2 mouse cellular contexts compared by ENCODE assay signal in genomic region chr19:35149476-35149875, GRCm38 (mm10).
DNase-seq lines count a peak whose midpoint lies in the region; TF ChIP-seq lines count a peak whose summit lies in the region.
"Not testable (repeated sequence)": the region's sequence is repeated elsewhere in the genome, so short reads cannot be mapped to it uniquely, and the experiment has no call there.

No protein-coding gene starts in this region.

- H3K4me3 ChIP-seq in MEL (ENCODE audit: control insufficient read depth in 1 of 2, insufficient read depth in 1 of 2, low read depth in 2 of 2, low read length in 2 of 2), result not testable (repeated sequence)

- peaks cover 0 to 46% of the 10 kb centered on the region in 2 experiments; a peak in 2 of 4 replicates for H3K36me3 ChIP-seq in MEL (ENCODE audit: control insufficient read depth in 1 of 2, insufficient read depth in 2 of 2, low read length in 2 of 2)

- peaks cover 8 to 28% of the 10 kb centered on the region in 2 experiments; a peak in 3 of 4 replicates for H3K4me1 ChIP-seq in MEL (ENCODE audit: control insufficient read depth in 1 of 2, insufficient read depth in 2 of 2, low read length in 2 of 2)

- TF ChIP-seq RAD21 in MEL (IDR thresholded peaks at IDR 0.05; ENCODE audit: low read depth, low read length), result not testable (repeated sequence)

- TF ChIP-seq POLR2A in MEL (IDR thresholded peaks at IDR 0.05; ENCODE audit: control insufficient read depth in 1 of 2, insufficient read depth in 1 of 2, low read depth in 1 of 2, low read length in 2 of 2, poor library complexity in 1 of 2), result not testable (repeated sequence)

- H3K9ac ChIP-seq in MEL (ENCODE audit: control insufficient read depth, low read depth, low read length, poor library complexity, severe bottlenecking), result not testable (repeated sequence)

- not testable (repeated sequence) for TF ChIP-seq CTCF in MEL (IDR thresholded peaks at IDR 0.05 in 2 of 3, conservative IDR thresholded peaks at IDR 0.05 in 1 of 3; ENCODE audit: control insufficient read depth in 1 of 3, insufficient read depth in 1 of 3, low read depth in 2 of 3, low read length in 3 of 3, poor library complexity in 1 of 3, severe bottlenecking in 1 of 3)

- not testable (repeated sequence) for H3K27me3 ChIP-seq in MEL (ENCODE audit: control insufficient read depth in 1 of 2, insufficient read depth in 2 of 2, low read length in 2 of 2)

- H3K79me2 ChIP-seq in MEL (ENCODE audit: control insufficient read depth, insufficient read depth, low read length, poor library complexity), result not testable (repeated sequence)

- TF ChIP-seq EP300 in MEL (IDR thresholded peaks at IDR 0.05; ENCODE audit: low read depth in 1 of 2, low read length in 2 of 2), result peak; percentile 29 to 67; a peak in 3 of 4 replicates

- H3K27ac ChIP-seq in MEL (ENCODE audit: control insufficient read depth, low read depth, low read length), result peak overlapping the region; percentile 69

- DNase-seq in MEL (ENCODE audit: low read depth, low spot score) (peak; percentile 46), liver (peak; percentile 7)

- H3K9me3 ChIP-seq in MEL (replicated peaks; ENCODE audit: insufficient read depth, low read length), result not testable (repeated sequence)

TF ChIP-seq in MEL, 35 proteins besides CTCF, POLR2A, EP300 and RAD21:
- TF ChIP-seq GATA1 (IDR thresholded peaks at IDR 0.05; ENCODE audit: low read depth, low read length) (peak; percentile 57), ETS1 (IDR thresholded peaks at IDR 0.05; ENCODE audit: low read depth, low read length) (peak; percentile 41; the same call in 1 of the 2 replicates), TCF12 (IDR thresholded peaks at IDR 0.05; ENCODE audit: low read depth, low read length) (peak; percentile 44)
